Mouse (Mus musculus): ENCODE data around the gene Trip6. TPM values are rescaled to one million over a fixed set of nuclear protein-coding genes. Genes with fewer than 3 reads are reported as not detected.

Gene Trip6
- total RNA-seq, 1 experiment, result 22.7 TPM

GRCm38 (mm10) chr5:137295296-137295695 is 18.9 kb downstream of the Trip6 start:
- DNase-seq (ENCODE audit: low read depth, low spot score), result no peak
- peak overlapping the region; percentile 78; the same call in 1 of the 2 replicates for H3K27ac ChIP-seq (ENCODE audit: insufficient read depth, low read depth, low read length, poor library complexity, severe bottlenecking)
- H3K4me3 ChIP-seq (ENCODE audit: insufficient read depth in 1 of 2, low read depth in 1 of 2, low read length in 2 of 2, poor library complexity in 1 of 2, severe bottlenecking in 1 of 2), result peak overlapping the region; percentile 70 to 86
- in situ Hi-C loops (cut with MboI; ENCODE audit: low sequenced_read_pairs in 2 of 2, unreplicated experiment in 2 of 2), result no loop called here
- H3K4me1 ChIP-seq (ENCODE audit: control insufficient read depth in 2 of 2, insufficient read depth in 2 of 2, low read length in 2 of 2, poor library complexity in 1 of 2), result peaks cover 0 to 6% of the 10 kb centered on the region in 2 experiments; a peak in 1 of 4 replicates
- peaks cover 57% of the 10 kb centered on the region for H3K36me3 ChIP-seq (ENCODE audit: control insufficient read depth, insufficient read depth, low read length, poor library complexity, severe bottlenecking)
- H3K9me3 ChIP-seq (ENCODE audit: control insufficient read depth, insufficient read depth, low read depth, low read length), result no peaks in the 10 kb centered on the region
- peak overlapping the region; percentile 91; the same call in 1 of the 2 replicates for H3K9ac ChIP-seq (ENCODE audit: insufficient read depth, low read depth, low read length, poor library complexity, severe bottlenecking)
- TF ChIP-seq ZC3H11A (IDR thresholded peaks at IDR 0.05; ENCODE audit: borderline replicate concordance, low read depth, low read length) (no peak), CHD2 (IDR thresholded peaks at IDR 0.05; ENCODE audit: low read depth, low read length) (no peak), HCFC1 (IDR thresholded peaks at IDR 0.05; ENCODE audit: borderline replicate concordance, insufficient read depth, low read length) (no peak), MAFK (IDR thresholded peaks at IDR 0.05; ENCODE audit: insufficient read depth, low read depth, low read length) (no peak), ZNF384 (IDR thresholded peaks at IDR 0.05; ENCODE audit: low read depth, low read length) (no peak)

GRCm38 (mm10) chr5:137294744-137295093 is 19.5 kb downstream of the Trip6 start:
- H3K27ac ChIP-seq (ENCODE audit: insufficient read depth, low read depth, low read length, poor library complexity, severe bottlenecking), result peak overlapping the region; percentile 78
- peaks cover 0 to 9% of the 10 kb centered on the region in 2 experiments; a peak in 1 of 4 replicates for H3K4me1 ChIP-seq (ENCODE audit: control insufficient read depth in 2 of 2, insufficient read depth in 2 of 2, low read length in 2 of 2, poor library complexity in 1 of 2)
- in situ Hi-C loops (cut with MboI; ENCODE audit: low sequenced_read_pairs in 2 of 2, unreplicated experiment in 2 of 2), result no loop called here
- H3K4me3 ChIP-seq (ENCODE audit: insufficient read depth in 1 of 2, low read depth in 1 of 2, low read length in 2 of 2, poor library complexity in 1 of 2, severe bottlenecking in 1 of 2), result peak overlapping the region; percentile 70 to 86
- peaks cover 51% of the 10 kb centered on the region for H3K36me3 ChIP-seq (ENCODE audit: control insufficient read depth, insufficient read depth, low read length, poor library complexity, severe bottlenecking)
- no peaks in the 10 kb centered on the region for H3K9me3 ChIP-seq (ENCODE audit: control insufficient read depth, insufficient read depth, low read depth, low read length)
- DNase-seq (ENCODE audit: low read depth, low spot score), result no peak
- TF ChIP-seq ZC3H11A (IDR thresholded peaks at IDR 0.05; ENCODE audit: borderline replicate concordance, low read depth, low read length), result no peak
- TF ChIP-seq HCFC1 (IDR thresholded peaks at IDR 0.05; ENCODE audit: borderline replicate concordance, insufficient read depth, low read length), result no peak
- TF ChIP-seq CHD2 (IDR thresholded peaks at IDR 0.05; ENCODE audit: low read depth, low read length), result no peak
- no peak for TF ChIP-seq ZNF384 (IDR thresholded peaks at IDR 0.05; ENCODE audit: low read depth, low read length)
- TF ChIP-seq MAFK (IDR thresholded peaks at IDR 0.05; ENCODE audit: insufficient read depth, low read depth, low read length), result no peak
- H3K9ac ChIP-seq (ENCODE audit: insufficient read depth, low read depth, low read length, poor library complexity, severe bottlenecking), result peak overlapping the region; percentile 91

DNA sequence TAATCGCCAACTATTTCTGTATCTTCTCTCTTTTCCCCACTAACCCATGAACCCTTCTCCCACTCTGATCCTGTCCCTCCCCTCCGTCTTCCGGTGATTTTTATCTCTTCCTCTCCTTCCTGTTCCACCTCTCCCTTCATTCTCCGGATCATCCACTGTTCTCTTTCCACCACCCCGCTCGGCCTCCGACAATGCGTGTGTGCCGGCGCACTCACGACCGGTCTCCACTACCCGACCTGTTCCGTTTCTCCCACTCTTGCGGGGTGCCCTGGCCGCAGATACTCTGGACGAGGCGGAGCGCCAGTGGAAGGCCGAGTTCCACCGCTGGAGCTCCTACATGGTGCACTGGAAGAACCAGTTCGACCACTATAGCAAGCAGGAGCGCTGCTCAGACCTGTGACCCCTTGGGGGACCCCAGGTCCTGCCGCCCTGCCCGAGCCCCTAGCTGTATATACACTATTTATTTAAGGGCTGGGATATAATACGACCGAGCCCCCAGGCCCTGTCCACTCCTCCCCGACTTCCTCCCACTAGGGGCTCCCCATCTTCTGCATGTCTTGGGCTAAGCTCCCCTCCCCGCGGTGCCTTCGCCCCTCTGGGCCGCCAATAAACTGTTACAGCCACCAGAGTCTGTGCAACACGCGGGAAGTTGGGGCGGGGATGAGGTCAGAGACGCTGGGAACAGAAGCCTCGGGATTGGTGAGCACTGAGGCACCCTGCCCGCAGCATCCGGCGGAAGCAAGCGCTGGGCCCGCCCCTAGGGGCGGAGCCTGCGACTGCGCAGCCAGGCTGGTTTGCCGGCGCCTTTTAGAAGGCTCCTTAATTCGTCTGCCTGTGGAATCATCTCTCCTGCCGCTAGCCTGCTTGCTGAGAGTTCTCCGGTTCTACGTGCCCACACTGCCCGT is 20.1 kb downstream of the Trip6 start, which contains the start of gene Ufsp1:
Gene Ufsp1, plus strand, starts transcription at position 791 of the 905 bp plus-strand sequence.
- Histone ChIP-seq H3K9me3 (ENCODE audit: control insufficient read depth, insufficient read depth, low read depth, low read length) (no peaks in the 10 kb centered on the region), H3K9ac (ENCODE audit: insufficient read depth, low read depth, low read length, poor library complexity, severe bottlenecking) (peak within 1 kb of the TSS; percentile 96), H3K4me1 (ENCODE audit: control insufficient read depth in 2 of 2, insufficient read depth in 2 of 2, low read length in 2 of 2, poor library complexity in 1 of 2) (peaks cover 0 to 14% of the 10 kb centered on the region in 2 experiments; a peak in 1 of 4 replicates), H3K27ac (ENCODE audit: insufficient read depth, low read depth, low read length, poor library complexity, severe bottlenecking) (peak within 1 kb of the TSS; percentile 80), H3K4me3 (ENCODE audit: insufficient read depth in 1 of 2, low read depth in 1 of 2, low read length in 2 of 2, poor library complexity in 1 of 2, severe bottlenecking in 1 of 2) (peak within 1 kb of the TSS; percentile 70 to 93), H3K36me3 (ENCODE audit: control insufficient read depth, insufficient read depth, low read length, poor library complexity, severe bottlenecking) (peaks cover 45% of the 10 kb centered on the region)
- TF ChIP-seq MAFK (IDR thresholded peaks at IDR 0.05; ENCODE audit: insufficient read depth, low read depth, low read length) (no peak), ZC3H11A (IDR thresholded peaks at IDR 0.05; ENCODE audit: borderline replicate concordance, low read depth, low read length) (no peak), ZNF384 (IDR thresholded peaks at IDR 0.05; ENCODE audit: low read depth, low read length) (no peak), CHD2 (IDR thresholded peaks at IDR 0.05; ENCODE audit: low read depth, low read length) (no peak; the same call in 1 of the 2 replicates), HCFC1 (IDR thresholded peaks at IDR 0.05; ENCODE audit: borderline replicate concordance, insufficient read depth, low read length) (no peak; the same call in 1 of the 2 replicates)
- in situ Hi-C loops (cut with MboI; ENCODE audit: low sequenced_read_pairs in 2 of 2, unreplicated experiment in 2 of 2), result no loop called here
- DNase-seq (ENCODE audit: low read depth, low spot score), result peak; percentile 87

DNA sequence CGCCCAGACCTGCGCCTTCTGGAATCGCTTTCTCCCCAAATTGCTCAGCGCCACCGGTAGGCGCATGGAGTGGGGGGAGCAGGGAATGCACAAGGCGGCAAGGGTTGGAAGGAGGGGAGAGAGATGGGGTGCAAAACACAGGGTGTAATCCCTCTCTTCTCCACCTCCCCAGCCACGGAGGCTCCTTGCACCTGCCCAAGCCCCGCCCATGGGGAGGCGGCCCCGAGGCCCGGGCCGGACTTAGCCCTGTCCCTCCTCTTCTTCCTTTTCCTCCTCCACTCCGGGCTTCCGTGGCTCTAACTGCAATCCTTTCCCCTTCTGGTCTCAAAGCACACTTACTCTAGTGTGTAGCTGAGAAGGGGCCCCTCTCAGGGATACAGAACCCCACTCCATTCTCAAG is 20.9 kb downstream of the Trip6 start:
- TF ChIP-seq CHD2 (IDR thresholded peaks at IDR 0.05; ENCODE audit: low read depth, low read length) (no peak), HCFC1 (IDR thresholded peaks at IDR 0.05; ENCODE audit: borderline replicate concordance, insufficient read depth, low read length) (no peak), ZC3H11A (IDR thresholded peaks at IDR 0.05; ENCODE audit: borderline replicate concordance, low read depth, low read length) (no peak), MAFK (IDR thresholded peaks at IDR 0.05; ENCODE audit: insufficient read depth, low read depth, low read length) (no peak), ZNF384 (IDR thresholded peaks at IDR 0.05; ENCODE audit: low read depth, low read length) (no peak)
- in situ Hi-C loops (cut with MboI; ENCODE audit: low sequenced_read_pairs in 2 of 2, unreplicated experiment in 2 of 2), result no loop called here
- no peaks in the 10 kb centered on the region for H3K9me3 ChIP-seq (ENCODE audit: control insufficient read depth, insufficient read depth, low read depth, low read length)
- H3K9ac ChIP-seq (ENCODE audit: insufficient read depth, low read depth, low read length, poor library complexity, severe bottlenecking), result peak overlapping the region; percentile 96
- H3K27ac ChIP-seq (ENCODE audit: insufficient read depth, low read depth, low read length, poor library complexity, severe bottlenecking), result no peak overlapping the region; the same call in 1 of the 2 replicates
- H3K4me3 ChIP-seq (ENCODE audit: insufficient read depth in 1 of 2, low read depth in 1 of 2, low read length in 2 of 2, poor library complexity in 1 of 2, severe bottlenecking in 1 of 2), result peak overlapping the region; percentile 70 to 93
- H3K36me3 ChIP-seq (ENCODE audit: control insufficient read depth, insufficient read depth, low read length, poor library complexity, severe bottlenecking), result peaks cover 37% of the 10 kb centered on the region
- no peak for DNase-seq (ENCODE audit: low read depth, low spot score)
- H3K4me1 ChIP-seq (ENCODE audit: control insufficient read depth in 2 of 2, insufficient read depth in 2 of 2, low read length in 2 of 2, poor library complexity in 1 of 2), result peaks cover 0 to 14% of the 10 kb centered on the region in 2 experiments; a peak in 1 of 4 replicates

All from ES-E14 (cell line).